Mouse (Mus musculus) testis, adult 2 months (tissue): ENCODE measurements around the gene Fam173b.

ENCODE experiments used
- CTCF ChIP-seq: fragments of 200-500 bp; IDR thresholded peaks from 2 replicates; pipeline ENCODE4 v1.5.1; 2012; ENCODE audit warnings: low read depth, mild to moderate bottlenecking, inconsistent platforms, low read length, moderate library complexity; ENCODE audit not compliant: control insufficient read depth, insufficient read depth, insufficient replicate concordance
- POLR2A ChIP-seq: fragments of 200-500 bp; IDR thresholded peaks from 2 replicates; pipeline ENCODE4 v1.6.1; 2012; ENCODE audit warnings: low read depth, mild to moderate bottlenecking, inconsistent platforms, low read length, moderate library complexity; ENCODE audit not compliant: control insufficient read depth

DNA sequence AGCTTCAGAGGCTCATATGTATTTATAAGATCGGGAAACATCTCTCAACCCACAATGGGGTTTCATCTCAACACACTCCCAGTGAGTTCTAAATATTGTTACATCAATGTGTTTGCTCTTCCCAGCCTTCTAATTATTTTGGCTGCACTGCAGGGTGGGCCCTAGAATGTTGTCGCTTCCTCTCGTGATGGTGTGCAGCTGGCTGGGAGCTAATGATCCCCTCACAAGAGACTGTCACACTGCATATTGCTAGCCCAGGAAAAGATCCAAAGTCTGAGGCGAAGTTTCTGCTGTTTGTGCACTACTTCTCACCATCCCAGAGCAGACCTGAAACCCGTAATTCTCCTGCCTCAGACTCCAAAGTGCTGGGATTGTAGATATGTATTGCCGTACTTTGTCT is 45.6 kb downstream of the Fam173b start:
- TF ChIP-seq CTCF: no peak
- no peak for TF ChIP-seq POLR2A
